Mouse (Mus musculus) ZHBTc4 (cell line): ENCODE results near the gene Crxos.
"Not testable (repeated sequence)": the region's sequence is repeated elsewhere in the genome, so short reads cannot be mapped to it uniquely, and the experiment has no call there.

Source experiments
- DNase-seq: peaks from one replicate; pipeline ENCODE4 v3.0.0-alpha.2; 2011; ENCODE audit warnings: low read depth, low spot score

The Crxos gene

GRCm38 (mm10) chr7:15882317-15882716 is at the start of gene Crxos:
Gene Crxos (plus strand): TSS chr7:15882617.
- DNase-seq: peak; percentile 33

- no peak for DNase-seq
Measured at GRCm38 (mm10) chr7:15839578-15839977, 42.8 kb upstream of the Crxos start, which contains the start of gene Obox6. Gene Obox6 (minus strand): TSS chr7:15839678.

GRCm38 (mm10) chr7:15859657-15860056 is 22.8 kb upstream of the Crxos start:
- peak; percentile 45 for DNase-seq

GRCm38 (mm10) chr7:15864104-15864503 is 18.3 kb upstream of the Crxos start:
- no peak for DNase-seq

GRCm38 (mm10) chr7:15879756-15880155 is 2.7 kb upstream of the Crxos start, which contains the start of gene Crx:
Gene Crx (minus strand): TSS chr7:15879968.
- no peak for DNase-seq

GRCm38 (mm10) chr7:15881388-15881787 is 1.0 kb upstream of the Crxos start:
- no peak for DNase-seq

GRCm38 (mm10) chr7:15881831-15882230 is 586 bp upstream of the Crxos start:
- DNase-seq: no peak

GRCm38 (mm10) chr7:15884127-15884526 is 1.7 kb downstream of the Crxos start:
- DNase-seq: no peak

GRCm38 (mm10) chr7:15894251-15894650 is 11.8 kb downstream of the Crxos start:
- DNase-seq: peak; percentile 83

GRCm38 (mm10) chr7:15901366-15902048 is 19.1 kb downstream of the Crxos start:
- peak; percentile 91 for DNase-seq

- DNase-seq: no peak
Measured at GRCm38 (mm10) chr7:15905861-15906260, 23.4 kb downstream of the Crxos start.

GRCm38 (mm10) chr7:15906602-15907001 is 24.2 kb downstream of the Crxos start:
- no peak for DNase-seq

GRCm38 (mm10) chr7:15907971-15908590 is 25.7 kb downstream of the Crxos start:
- DNase-seq: no peak

GRCm38 (mm10) chr7:15910521-15910920 is 28.1 kb downstream of the Crxos start:
- DNase-seq: no peak

GRCm38 (mm10) chr7:15912183-15912582 is 29.8 kb downstream of the Crxos start:
- peak; percentile 94 for DNase-seq

GRCm38 (mm10) chr7:15914252-15914651 is 31.8 kb downstream of the Crxos start:
- peak; percentile 81 for DNase-seq

- no peak for DNase-seq
Measured at GRCm38 (mm10) chr7:15914751-15915150, 32.3 kb downstream of the Crxos start.

GRCm38 (mm10) chr7:15915695-15916094 is 33.3 kb downstream of the Crxos start:
- not testable (repeated sequence) for DNase-seq

- no peak for DNase-seq
Measured at GRCm38 (mm10) chr7:15916134-15916723, 33.8 kb downstream of the Crxos start.

- DNase-seq: no peak
Measured at GRCm38 (mm10) chr7:15916996-15917395, 34.6 kb downstream of the Crxos start.

- no peak for DNase-seq
Measured at GRCm38 (mm10) chr7:15918371-15918770, 36.0 kb downstream of the Crxos start.

GRCm38 (mm10) chr7:15919947-15920346 is 37.5 kb downstream of the Crxos start:
- DNase-seq: no peak
